Mouse (Mus musculus) forebrain, embryonic 10.5 days (tissue): Measurements from ENCODE around the gene Cd200r2. TPM values are rescaled to one million over a fixed set of nuclear protein-coding genes. Genes with fewer than 3 reads are reported as not detected.
"Not testable (repeated sequence)": the region's sequence is repeated elsewhere in the genome, so short reads cannot be mapped to it uniquely, and the experiment has no call there.

Experiments used
- DNase-seq: peaks from one replicate; pipeline ENCODE4 v3.0.0-alpha.2; 2017; ENCODE audit warnings: low spot score; ENCODE audit errors: extremely low spot score
- H3K27ac ChIP-seq: fragments of 300-500 bp; sonication (generic); 2 replicates; pipeline ENCODE4 v1.5.1; 2016; ENCODE audit warnings: mild to moderate bottlenecking
- H3K27me3 ChIP-seq: fragments of 300-500 bp; sonication (generic); 2 replicates; pipeline ENCODE4 v1.6.1; 2016; ENCODE audit warnings: mild to moderate bottlenecking; ENCODE audit not compliant: poor library complexity, severe bottlenecking
- H3K36me3 ChIP-seq: fragments of 300-500 bp; sonication (generic); replicated peaks from 2 replicates; pipeline ENCODE4 v1.6.1; 2016; ENCODE audit warnings: mild to moderate bottlenecking, moderate library complexity
- H3K4me1 ChIP-seq: fragments of 300-500 bp; sonication (generic); 2 replicates; pipeline ENCODE4 v1.6.1; 2016
- H3K4me3 ChIP-seq: fragments of 300-500 bp; sonication (generic); 2 replicates; pipeline ENCODE4 v1.5.1; 2016; ENCODE audit warnings: mild to moderate bottlenecking, moderate library complexity
- H3K9me3 ChIP-seq: fragments of 300-500 bp; sonication (generic); 2 replicates; pipeline ENCODE4 v1.6.1; 2016; ENCODE audit warnings: mild to moderate bottlenecking, moderate library complexity
- WGBS: fragments of 180-500 bp; shearing (Covaris S2); methylation state at CpG from one replicate; pipeline ENCODE4 v1.1.7; 2016; 5-methylcytosine and 5-hydroxymethylcytosine counted together
- polyA plus RNA-seq: library from polyadenylated mRNA; unstranded; fragments of >200 nt; fragmentation: Nextera tagmentation; extraction: Ambion mirVana; gene quantifications from 2 replicates; pipeline ENCODE4 v1.2.1, GENCODE M21; 2016

The Cd200r2 gene
- not detected in 2 replicates for polyA plus RNA-seq

DNA sequence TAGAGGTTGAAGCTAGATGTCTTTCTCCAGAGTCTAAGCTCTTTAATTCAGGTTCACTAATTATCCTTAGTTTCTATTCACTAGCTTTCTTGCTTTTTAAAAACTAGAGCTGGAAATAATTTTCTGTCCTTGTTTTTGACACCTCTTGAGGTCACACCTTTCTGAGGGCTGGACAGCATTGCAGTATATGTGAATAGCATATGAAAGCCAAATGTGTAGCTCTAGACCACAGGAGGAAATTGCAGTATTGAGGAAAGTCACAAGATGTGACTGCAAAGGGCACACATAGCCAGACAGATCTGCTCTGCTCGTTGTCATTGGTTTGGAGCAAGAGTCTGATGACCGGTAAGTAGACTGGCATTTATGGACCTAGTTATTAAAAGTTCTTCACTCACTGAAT lies at the start of gene Cd200r2:
Gene Cd200r2, plus strand, starts transcription at position 301 of the 400 bp plus-strand sequence.
- no peak within 1 kb of the TSS for H3K4me3 ChIP-seq

DNA sequence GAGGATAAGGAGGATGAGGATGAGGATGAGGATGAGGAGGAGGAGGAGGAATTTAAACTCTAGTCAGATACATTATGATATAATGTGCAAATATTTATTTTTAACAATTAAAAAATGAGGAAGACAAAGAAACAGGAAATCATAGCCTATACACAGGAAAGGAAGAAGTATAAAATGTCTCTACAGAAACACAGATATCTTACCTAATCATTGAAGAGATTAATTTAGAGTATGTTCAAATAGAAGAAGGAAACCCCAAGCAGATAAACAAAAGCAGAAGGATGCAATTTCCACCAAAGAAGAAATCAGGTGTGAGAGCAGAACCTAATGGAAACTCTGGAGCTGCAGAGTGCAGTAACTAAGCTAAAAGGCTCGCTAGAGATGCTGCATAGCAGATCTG lies 48.9 kb upstream of the Cd200r2 start:
- Histone ChIP-seq H3K4me3 (no peak overlapping the region), H3K27ac (no peak overlapping the region), H3K9me3 (no peaks in the 10 kb centered on the region), H3K4me1 (no peaks in the 10 kb centered on the region), H3K36me3 (no peaks in the 10 kb centered on the region), H3K27me3 (no peaks in the 10 kb centered on the region)
- DNase-seq, result no peak
- 55% methylated on average over 1 of the region's 1 CpGs for WGBS

More for the DNA sequence above, at the start of gene Cd200r2:
- H3K27ac ChIP-seq, result no peak within 1 kb of the TSS
- H3K4me1 ChIP-seq, result no peaks in the 10 kb centered on the region
- 89% methylated on average over 2 of the region's 2 CpGs for WGBS
- no peak for DNase-seq
- H3K9me3 ChIP-seq, result no peaks in the 10 kb centered on the region
- no peaks in the 10 kb centered on the region for H3K27me3 ChIP-seq
- no peaks in the 10 kb centered on the region for H3K36me3 ChIP-seq

DNA sequence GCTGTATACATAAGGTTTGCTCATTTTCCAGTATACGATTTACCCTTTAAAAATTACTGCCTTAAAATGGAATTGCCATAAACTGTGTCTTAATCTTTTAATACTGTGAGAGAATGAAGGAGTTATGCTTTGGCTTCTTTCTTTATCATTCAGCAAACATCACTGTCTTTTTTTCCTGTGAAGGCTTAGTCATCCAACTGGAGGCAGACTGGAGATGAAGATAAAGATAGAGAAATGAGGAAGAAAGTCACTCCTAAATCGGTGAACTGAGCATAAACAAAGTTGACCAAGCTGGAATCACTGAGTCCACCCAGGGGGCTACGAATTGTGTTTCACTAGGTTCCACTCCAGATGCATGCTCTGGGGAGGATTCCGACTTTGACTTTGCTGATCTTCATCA lies 46.4 kb upstream of the Cd200r2 start:
- H3K27me3 ChIP-seq, result no peaks in the 10 kb centered on the region
- no peaks in the 10 kb centered on the region for H3K9me3 ChIP-seq
- no peaks in the 10 kb centered on the region for H3K4me1 ChIP-seq
- H3K4me3 ChIP-seq, result no peak overlapping the region
- WGBS, result 88% methylated on average over 4 of the region's 4 CpGs
- H3K36me3 ChIP-seq, result no peaks in the 10 kb centered on the region
- H3K27ac ChIP-seq, result no peak overlapping the region
- no peak for DNase-seq

DNA sequence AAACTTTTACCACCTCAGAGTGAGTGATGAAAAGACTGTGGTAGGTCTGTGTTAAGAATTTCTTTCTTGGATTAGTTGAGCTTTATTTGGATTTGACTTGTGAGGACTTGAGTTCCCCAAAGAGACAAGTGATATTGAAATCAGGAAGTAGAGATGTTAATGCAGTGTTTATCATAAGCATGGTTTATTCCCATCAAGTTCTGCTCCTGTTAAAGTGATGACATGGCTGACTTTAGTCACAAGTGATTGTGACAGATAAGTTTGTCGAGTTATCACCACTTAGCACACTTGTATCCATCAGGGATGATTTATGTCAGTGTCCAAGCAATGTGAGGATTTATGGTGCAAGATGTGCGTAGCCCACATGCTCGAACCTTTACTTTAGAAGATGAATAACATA lies 34.6 kb upstream of the Cd200r2 start:
- Histone ChIP-seq H3K27me3 (no peaks in the 10 kb centered on the region), H3K36me3 (no peaks in the 10 kb centered on the region), H3K4me3 (no peak overlapping the region), H3K4me1 (no peaks in the 10 kb centered on the region), H3K27ac (no peak overlapping the region), H3K9me3 (no peaks in the 10 kb centered on the region)
- DNase-seq, result no peak
- 88% methylated on average over 3 of the region's 3 CpGs for WGBS

DNA sequence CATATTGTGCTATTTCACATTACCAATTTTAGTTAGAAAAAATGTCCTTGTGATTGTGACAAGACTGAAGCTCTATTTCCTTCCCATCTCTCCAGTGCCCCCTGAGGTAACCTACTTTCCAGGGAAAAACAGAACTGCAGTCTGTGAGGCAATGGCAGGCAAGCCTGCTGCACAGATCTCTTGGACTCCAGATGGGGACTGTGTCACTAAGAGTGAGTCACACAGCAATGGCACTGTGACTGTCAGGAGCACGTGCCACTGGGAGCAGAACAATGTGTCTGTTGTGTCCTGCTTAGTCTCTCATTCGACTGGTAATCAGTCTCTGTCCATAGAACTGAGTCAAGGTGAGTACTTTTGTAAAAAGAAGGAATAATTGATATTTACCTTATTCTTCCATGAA lies 33.7 kb upstream of the Cd200r2 start:
- WGBS, result 45% methylated on average over 2 of the region's 2 CpGs
- H3K36me3 ChIP-seq, H3K4me3 ChIP-seq, H3K27me3 ChIP-seq, H3K9me3 ChIP-seq, DNase-seq, H3K27ac ChIP-seq, H3K4me1 ChIP-seq: not testable (repeated sequence)

DNA sequence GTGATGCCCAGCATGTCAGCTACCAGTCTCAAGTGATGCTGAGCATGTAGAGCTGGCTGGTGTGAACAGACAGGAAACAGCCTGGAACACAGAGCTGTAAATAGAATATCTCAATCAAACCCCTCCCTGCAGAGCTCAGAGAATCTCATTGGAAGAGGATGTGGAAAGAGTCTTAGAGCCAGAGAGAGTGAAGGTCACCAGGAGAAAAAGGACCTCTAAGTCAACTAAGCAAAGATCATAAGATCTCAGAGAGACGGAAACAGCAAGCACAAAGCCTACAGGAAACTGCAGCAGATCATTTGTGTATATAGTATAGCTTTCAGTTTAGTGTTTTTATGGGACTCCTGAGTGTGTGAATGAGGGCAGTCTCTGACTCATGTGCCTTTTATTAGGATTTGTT lies 8.3 kb downstream of the Cd200r2 start:
- no peaks in the 10 kb centered on the region for H3K4me1 ChIP-seq
- H3K27ac ChIP-seq, result no peak overlapping the region

DNA sequence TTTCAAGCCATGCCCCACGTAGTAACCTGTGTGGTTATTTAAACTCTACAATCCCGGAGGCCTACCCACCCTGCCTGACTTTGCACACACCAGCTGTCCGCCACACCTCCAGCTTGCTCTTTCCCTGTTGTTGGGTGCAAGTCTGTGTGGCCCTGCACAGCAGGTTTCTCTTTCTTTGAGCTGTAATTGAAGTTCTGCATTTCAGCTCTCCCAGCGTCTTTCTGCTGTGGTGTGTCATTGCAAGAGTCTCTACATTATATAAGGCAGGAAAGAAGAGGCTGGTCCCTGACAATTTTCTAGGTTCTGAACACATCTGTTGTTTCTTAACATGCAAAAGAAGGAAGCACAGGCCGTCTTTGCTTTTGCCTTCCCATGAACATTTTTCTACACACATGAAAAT lies 9.7 kb downstream of the Cd200r2 start:
- WGBS, result 73% methylated on average over 5 of the region's 5 CpGs
- Histone ChIP-seq H3K9me3 (no peaks in the 10 kb centered on the region), H3K4me1 (no peaks in the 10 kb centered on the region), H3K36me3 (no peaks in the 10 kb centered on the region), H3K4me3 (no peak overlapping the region), H3K27ac (no peak overlapping the region), H3K27me3 (no peaks in the 10 kb centered on the region)
- DNase-seq, result no peak

More for the DNA sequence above, 8.3 kb downstream of the Cd200r2 start:
- DNase-seq, result no peak
- 96% methylated on average over 1 of the region's 1 CpGs for WGBS
- no peaks in the 10 kb centered on the region for H3K36me3 ChIP-seq
- H3K9me3 ChIP-seq, result no peaks in the 10 kb centered on the region
- no peaks in the 10 kb centered on the region for H3K27me3 ChIP-seq
- no peak overlapping the region for H3K4me3 ChIP-seq

DNA sequence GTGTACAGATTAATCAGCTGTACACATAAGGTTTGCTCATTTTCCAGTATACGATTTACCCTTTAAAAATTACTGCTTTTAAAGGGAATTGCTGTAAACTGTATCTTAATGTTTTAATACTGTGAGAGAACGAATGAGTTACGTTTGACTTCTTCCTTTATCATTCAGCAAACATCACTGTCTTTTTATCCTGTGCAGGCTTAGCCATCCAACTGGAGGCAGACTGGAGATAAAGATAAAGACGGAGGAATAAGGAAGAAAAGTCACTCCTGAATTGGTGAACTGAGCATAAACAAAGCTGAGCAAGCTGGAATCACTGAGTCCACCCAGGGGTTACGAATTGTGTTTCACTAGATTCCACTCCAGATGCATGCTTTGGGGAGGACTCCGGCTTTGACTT lies 10.7 kb downstream of the Cd200r2 start:
- DNase-seq, result no peak
- Histone ChIP-seq H3K4me3 (no peak overlapping the region), H3K36me3 (no peaks in the 10 kb centered on the region), H3K27ac (no peak overlapping the region), H3K9me3 (no peaks in the 10 kb centered on the region), H3K4me1 (no peaks in the 10 kb centered on the region), H3K27me3 (no peaks in the 10 kb centered on the region)
- 89% methylated on average over 6 of the region's 6 CpGs for WGBS

DNA sequence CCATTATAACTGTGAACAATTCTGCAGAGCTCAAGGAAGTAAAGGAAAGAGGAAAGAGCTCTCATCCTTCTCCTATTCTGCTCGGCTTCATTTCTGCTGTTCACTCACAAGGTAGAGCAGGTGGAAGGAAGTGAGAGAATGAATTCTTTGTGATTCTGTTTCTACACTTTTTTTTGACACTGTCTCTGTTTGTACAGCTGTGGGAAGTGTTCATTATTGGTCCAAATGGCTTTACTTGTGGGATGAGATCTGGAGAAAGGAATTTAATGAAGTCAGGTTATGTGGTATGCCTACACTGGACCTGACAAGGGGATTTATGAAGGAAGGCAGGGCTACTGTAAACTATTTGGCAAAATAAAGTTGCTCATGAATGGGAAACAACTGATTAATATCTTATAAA lies 23.9 kb downstream of the Cd200r2 start:
- Histone ChIP-seq H3K27ac (no peak overlapping the region), H3K9me3 (no peaks in the 10 kb centered on the region), H3K27me3 (no peaks in the 10 kb centered on the region), H3K4me1 (no peaks in the 10 kb centered on the region), H3K36me3 (no peaks in the 10 kb centered on the region), H3K4me3 (no peak overlapping the region)
- no peak for DNase-seq
- 76% methylated on average over 1 of the region's 1 CpGs for WGBS

DNA sequence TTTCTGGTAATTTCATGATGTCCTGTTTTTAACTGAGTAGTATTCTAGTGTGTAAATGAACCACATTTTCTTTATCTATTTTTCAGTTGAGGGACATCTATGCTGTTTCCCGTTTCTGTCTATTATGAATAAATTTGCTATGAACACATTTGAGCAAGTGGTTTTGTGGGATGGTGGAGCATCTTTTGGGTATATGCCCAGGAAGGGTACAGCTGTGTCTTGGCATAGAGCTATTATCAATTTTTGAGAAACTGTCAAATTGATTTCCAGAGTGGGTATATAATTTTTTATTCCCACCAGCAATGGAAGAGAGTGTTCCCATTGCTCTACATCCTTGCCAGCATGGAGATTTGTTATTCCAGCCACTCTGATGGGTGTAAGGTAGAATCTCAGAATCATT lies 65.1 kb downstream of the Cd200r2 start:
- Histone ChIP-seq H3K4me3 (no peak overlapping the region), H3K27me3 (no peaks in the 10 kb centered on the region), H3K4me1 (no peaks in the 10 kb centered on the region), H3K27ac (no peak overlapping the region), H3K9me3 (no peaks in the 10 kb centered on the region), H3K36me3 (no peaks in the 10 kb centered on the region)
- no peak for DNase-seq
- 96% methylated on average over 1 of the region's 1 CpGs for WGBS

DNA sequence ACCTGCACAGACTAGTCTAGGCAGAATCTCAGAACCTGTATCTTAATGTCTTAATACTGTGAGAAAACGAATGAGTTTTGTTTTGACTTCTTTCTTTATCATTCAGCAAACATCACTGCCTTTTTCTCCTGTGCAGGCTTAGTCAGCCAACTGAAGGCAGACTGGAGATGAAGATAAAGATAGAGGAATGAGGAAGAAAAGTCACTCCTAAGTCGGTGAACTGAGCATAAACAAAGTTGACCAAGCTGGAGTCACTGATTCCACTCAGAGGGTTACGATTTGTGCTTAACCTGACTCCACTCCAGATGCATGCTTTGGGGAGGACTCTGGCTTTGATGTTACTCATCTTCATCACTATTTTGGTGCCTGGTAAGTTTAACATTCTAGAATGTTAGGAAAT lies 76.6 kb downstream of the Cd200r2 start, which contains the start of gene Cd200r3:
Gene Cd200r3, plus strand, starts transcription at position 211 of the 400 bp plus-strand sequence.
- WGBS, result 87% methylated on average over 3 of the region's 3 CpGs
- no peak within 1 kb of the TSS for H3K4me3 ChIP-seq
- H3K4me1 ChIP-seq, result no peaks in the 10 kb centered on the region
- no peak for DNase-seq
- H3K9me3 ChIP-seq, result no peaks in the 10 kb centered on the region
- H3K27ac ChIP-seq, result no peak within 1 kb of the TSS
- no peaks in the 10 kb centered on the region for H3K36me3 ChIP-seq
- no peaks in the 10 kb centered on the region for H3K27me3 ChIP-seq

DNA sequence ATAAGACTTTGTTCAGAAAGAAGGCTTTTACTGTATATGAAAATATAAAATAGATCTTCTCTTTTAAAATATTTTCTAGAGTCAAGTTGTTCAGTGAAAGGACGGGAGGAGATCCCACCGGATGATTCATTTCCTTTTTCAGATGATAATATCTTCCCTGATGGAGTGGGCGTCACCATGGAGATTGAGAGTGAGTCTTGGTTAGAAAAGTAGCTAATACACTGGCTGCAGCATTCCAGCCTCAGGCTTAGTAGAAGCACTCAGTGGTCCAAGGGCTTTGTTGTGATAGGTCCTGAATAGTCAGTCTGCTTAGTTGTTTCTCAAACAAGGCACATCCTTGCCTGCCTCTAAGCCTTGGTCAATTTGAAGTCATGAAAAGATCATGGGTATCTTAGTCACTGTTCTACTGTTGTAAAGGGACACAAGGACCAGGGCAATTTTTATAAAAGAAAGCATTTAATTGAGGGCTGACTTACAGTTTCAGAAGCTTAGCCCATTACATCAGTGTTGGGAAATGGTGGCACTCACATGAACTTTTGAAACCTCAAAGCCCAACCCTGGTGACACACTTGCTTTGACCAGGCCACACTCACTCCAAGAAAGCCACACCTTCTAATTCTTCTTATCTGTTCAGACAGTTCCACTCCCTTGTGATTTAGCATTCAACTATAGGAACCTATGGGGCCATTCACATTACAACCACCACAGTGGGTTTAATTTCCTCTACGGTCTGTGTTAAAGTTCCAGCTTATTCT lies 84.6 kb downstream of the Cd200r2 start:
- no peaks in the 10 kb centered on the region for H3K9me3 ChIP-seq
- no peak overlapping the region for H3K27ac ChIP-seq
- no peaks in the 10 kb centered on the region for H3K36me3 ChIP-seq
- no peaks in the 10 kb centered on the region for H3K4me1 ChIP-seq
- no peaks in the 10 kb centered on the region for H3K27me3 ChIP-seq
- WGBS, result 92% methylated on average over 4 of the region's 4 CpGs
- H3K4me3 ChIP-seq, result no peak overlapping the region
- DNase-seq, result no peak

DNA sequence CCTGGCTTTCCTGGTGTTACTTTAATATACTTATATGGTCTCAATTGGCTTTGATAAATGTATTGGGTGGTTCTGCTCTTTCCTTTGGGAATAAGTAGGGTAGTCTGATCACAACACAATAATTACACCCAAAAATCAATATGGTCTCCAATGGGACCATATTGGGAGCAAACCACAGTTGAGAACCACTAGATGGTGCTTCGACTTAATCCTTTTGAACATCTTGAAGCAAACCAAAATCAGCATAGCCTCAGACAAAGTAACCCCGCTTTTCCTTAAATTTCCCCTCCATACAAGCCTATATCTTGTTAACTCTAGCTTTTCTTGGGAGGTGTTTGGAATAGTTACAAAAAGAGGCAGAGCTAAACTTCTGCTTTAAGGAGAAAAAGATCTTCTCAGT lies 95.4 kb downstream of the Cd200r2 start:
- WGBS, result 92% methylated on average over 2 of the region's 2 CpGs
- H3K4me1 ChIP-seq, result no peaks in the 10 kb centered on the region
- DNase-seq, result no peak
- H3K36me3 ChIP-seq, result no peaks in the 10 kb centered on the region
- H3K27me3 ChIP-seq, result no peaks in the 10 kb centered on the region
- H3K4me3 ChIP-seq, result no peak overlapping the region
- no peaks in the 10 kb centered on the region for H3K9me3 ChIP-seq
- H3K27ac ChIP-seq, result no peak overlapping the region

DNA sequence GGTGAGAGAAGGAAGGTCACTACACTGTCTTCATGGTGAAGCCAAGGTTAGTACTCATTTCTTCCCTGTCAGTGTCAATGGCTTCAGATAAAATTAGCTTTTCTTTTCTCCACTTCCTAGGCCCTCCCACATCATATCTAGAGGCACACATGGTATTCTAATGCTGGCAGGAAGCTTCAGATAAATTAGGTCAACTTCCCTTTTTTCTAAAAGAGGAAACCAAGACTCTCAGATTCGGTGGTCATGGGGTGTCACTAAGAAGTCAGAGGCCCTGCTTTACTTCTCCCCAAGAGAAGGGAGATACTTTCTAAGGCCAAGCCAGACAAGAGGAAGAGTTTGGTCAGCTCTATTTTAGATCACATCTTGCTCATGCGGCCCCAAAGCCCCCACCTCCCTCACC lies 95.9 kb downstream of the Cd200r2 start:
- H3K9me3 ChIP-seq, result no peaks in the 10 kb centered on the region
- no peaks in the 10 kb centered on the region for H3K27me3 ChIP-seq
- 88% methylated on average over 2 of the region's 2 CpGs for WGBS
- no peaks in the 10 kb centered on the region for H3K36me3 ChIP-seq
- DNase-seq, result no peak
- no peak overlapping the region for H3K27ac ChIP-seq
- H3K4me3 ChIP-seq, result no peak overlapping the region
- H3K4me1 ChIP-seq, result no peaks in the 10 kb centered on the region
